Mouse (Mus musculus) hindbrain, embryonic 12.5 days (tissue): ENCODE data around the gene Zic5. TPM values are rescaled to one million over a fixed set of nuclear protein-coding genes. Genes with fewer than 3 reads are reported as not detected.

ENCODE experiments used
- ATAC-seq: fragments of 200-750 bp; cut with Nextera tagmentation; 2 replicates; pipeline ENCODE4 v1.8.0; 2017; ENCODE audit warnings: moderate TSS enrichment; ENCODE audit not compliant: low FRiP score
- H3K27ac ChIP-seq: fragments of 300-500 bp; sonication (generic); 2 replicates; pipeline ENCODE4 v1.5.1; 2016; ENCODE audit warnings: mild to moderate bottlenecking
- H3K27me3 ChIP-seq: fragments of 300-500 bp; sonication (generic); 2 replicates; pipeline ENCODE4 v1.6.1; 2016; ENCODE audit warnings: mild to moderate bottlenecking
- H3K36me3 ChIP-seq: fragments of 300-500 bp; sonication (generic); 2 replicates; pipeline ENCODE4 v1.6.1; 2016; ENCODE audit warnings: mild to moderate bottlenecking
- H3K4me1 ChIP-seq: fragments of 300-500 bp; sonication (generic); 2 replicates; pipeline ENCODE4 v1.6.1; 2016
- H3K4me2 ChIP-seq: fragments of 300-500 bp; sonication (generic); replicated peaks from 2 replicates; pipeline ENCODE4 v1.6.1; 2016; ENCODE audit warnings: mild to moderate bottlenecking
- H3K4me3 ChIP-seq: fragments of 300-500 bp; sonication (generic); 2 replicates; pipeline ENCODE4 v1.5.1; 2016; ENCODE audit warnings: mild to moderate bottlenecking
- H3K9ac ChIP-seq: fragments of 300-500 bp; sonication (generic); 2 replicates; pipeline ENCODE4 v1.6.1; 2016; ENCODE audit warnings: mild to moderate bottlenecking, moderate library complexity
- H3K9me3 ChIP-seq: fragments of 300-500 bp; sonication (generic); replicated peaks from 2 replicates; pipeline ENCODE4 v1.6.1; 2016; ENCODE audit warnings: mild to moderate bottlenecking
- WGBS: fragments of 180-500 bp; shearing (Covaris S2); methylation state at CpG from one replicate; pipeline ENCODE4 v1.1.7; 2016; 5-methylcytosine and 5-hydroxymethylcytosine counted together
- polyA plus RNA-seq: library from polyadenylated mRNA; unstranded; fragments of >200 nt; fragmentation: Nextera tagmentation; extraction: Ambion mirVana; gene quantifications from 2 replicates; pipeline ENCODE4 v1.2.1, GENCODE M21; 2016

Gene Zic5
- polyA plus RNA-seq, 1 experiment from 2014 or later = 25.0 TPM

GRCm38 (mm10) chr14:122477971-122478573 lies 12.6 kb upstream of the Zic5 start:
- ATAC-seq = no peak
- Histone ChIP-seq H3K27me3 (peaks cover 63% of the 10 kb centered on the region), H3K27ac (peak overlapping the region; percentile 98), H3K9me3 (no peaks in the 10 kb centered on the region), H3K4me1 (peaks cover 34% of the 10 kb centered on the region), H3K9ac (peak overlapping the region; percentile 93), H3K36me3 (no peaks in the 10 kb centered on the region), H3K4me2 (peak overlapping the region; percentile 56), H3K4me3 (peak overlapping the region; percentile 72)
- 3% methylated on average over 9 of the region's 9 CpGs for WGBS

GRCm38 (mm10) chr14:122477261-122477671 lies 11.8 kb upstream of the Zic5 start:
- Histone ChIP-seq H3K36me3 (no peaks in the 10 kb centered on the region), H3K4me3 (peak overlapping the region; percentile 72), H3K27ac (peak overlapping the region; percentile 98), H3K4me2 (peak overlapping the region; percentile 56), H3K9ac (peak overlapping the region; percentile 93), H3K9me3 (no peaks in the 10 kb centered on the region), H3K27me3 (peaks cover 63% of the 10 kb centered on the region), H3K4me1 (peaks cover 32% of the 10 kb centered on the region)
- ATAC-seq = no peak
- under 1% methylated on average over 20 of the region's 20 CpGs for WGBS

- peak overlapping the region; percentile 98 for H3K27ac ChIP-seq
- H3K4me3 ChIP-seq = peak overlapping the region; percentile 72
- WGBS = under 1% methylated on average over 18 of the region's 18 CpGs
- peak overlapping the region; percentile 93 for H3K9ac ChIP-seq
- H3K27me3 ChIP-seq = peaks cover 59% of the 10 kb centered on the region
- no peaks in the 10 kb centered on the region for H3K9me3 ChIP-seq
- ATAC-seq = no peak
- peak overlapping the region; percentile 56 for H3K4me2 ChIP-seq
- H3K36me3 ChIP-seq = no peaks in the 10 kb centered on the region
- peaks cover 32% of the 10 kb centered on the region for H3K4me1 ChIP-seq
These were observed 11.3 kb upstream of the Zic5 start for GRCm38 (mm10) chr14:122476822-122477215.

GRCm38 (mm10) chr14:122476041-122476821 lies 10.8 kb upstream of the Zic5 start:
- Histone ChIP-seq H3K9ac (peak overlapping the region; percentile 93), H3K4me2 (peak overlapping the region; percentile 56), H3K4me3 (peak overlapping the region; percentile 72), H3K9me3 (no peaks in the 10 kb centered on the region), H3K27me3 (peaks cover 61% of the 10 kb centered on the region), H3K36me3 (no peaks in the 10 kb centered on the region), H3K27ac (peak overlapping the region; percentile 98), H3K4me1 (peaks cover 31% of the 10 kb centered on the region)
- WGBS = under 1% methylated on average over 61 of the region's 62 CpGs
- ATAC-seq = no peak

GRCm38 (mm10) chr14:122475557-122476040 lies 10.1 kb upstream of the Zic5 start:
- Histone ChIP-seq H3K9me3 (no peaks in the 10 kb centered on the region), H3K4me2 (peak overlapping the region; percentile 56), H3K4me1 (peaks cover 28% of the 10 kb centered on the region), H3K27me3 (peaks cover 61% of the 10 kb centered on the region), H3K9ac (peak overlapping the region; percentile 93), H3K27ac (peak overlapping the region; percentile 98), H3K4me3 (peak overlapping the region; percentile 72), H3K36me3 (no peaks in the 10 kb centered on the region)
- WGBS = under 1% methylated on average over 65 of the region's 65 CpGs
- peak; percentile 7; the same call in 1 of the 2 replicates for ATAC-seq

GRCm38 (mm10) chr14:122474891-122475556 lies 9.5 kb upstream of the Zic5 start, which contains the start of gene Zic2:
Gene Zic2 (plus strand): TSS chr14:122475435.
- Histone ChIP-seq H3K36me3 (no peaks in the 10 kb centered on the region), H3K9ac (peak within 1 kb of the TSS; percentile 93)
- WGBS = under 1% methylated on average over 47 of the region's 73 CpGs

GRCm38 (mm10) chr14:122474041-122474890 lies 8.8 kb upstream of the Zic5 start:
- Histone ChIP-seq H3K27ac (peak overlapping the region; percentile 98), H3K4me2 (peak overlapping the region; percentile 56), H3K27me3 (peaks cover 67% of the 10 kb centered on the region), H3K9ac (peak overlapping the region; percentile 93), H3K36me3 (no peaks in the 10 kb centered on the region), H3K9me3 (no peaks in the 10 kb centered on the region), H3K4me3 (peak overlapping the region; percentile 72), H3K4me1 (peaks cover 31% of the 10 kb centered on the region)
- under 1% methylated on average over 56 of the region's 57 CpGs for WGBS
- peak; percentile 80 for ATAC-seq

More at GRCm38 (mm10) chr14:122474891-122475556, 9.5 kb upstream of the Zic5 start, which contains the start of gene Zic2:
- Histone ChIP-seq H3K4me2 (peak within 1 kb of the TSS; percentile 56), H3K9me3 (no peaks in the 10 kb centered on the region), H3K4me3 (peak within 1 kb of the TSS; percentile 72), H3K27me3 (peaks cover 59% of the 10 kb centered on the region), H3K27ac (peak within 1 kb of the TSS; percentile 98), H3K4me1 (peaks cover 28% of the 10 kb centered on the region)
- ATAC-seq = peak; percentile 79

- 2% methylated on average over 17 of the region's 17 CpGs for WGBS
- ATAC-seq = 0 out of 2 replicates have a peak, but pooled peaks have one; percentile 9
- Histone ChIP-seq H3K9ac (peak overlapping the region; percentile 93), H3K9me3 (no peaks in the 10 kb centered on the region), H3K4me1 (peaks cover 38% of the 10 kb centered on the region), H3K4me2 (peak overlapping the region; percentile 56), H3K4me3 (peak overlapping the region; percentile 72), H3K27ac (peak overlapping the region; percentile 98), H3K36me3 (no peaks in the 10 kb centered on the region), H3K27me3 (peaks cover 70% of the 10 kb centered on the region)
These were observed 7.8 kb upstream of the Zic5 start for GRCm38 (mm10) chr14:122473211-122473751.

GRCm38 (mm10) chr14:122472647-122473046 lies 7.2 kb upstream of the Zic5 start:
- peaks cover 42% of the 10 kb centered on the region for H3K4me1 ChIP-seq
- no peaks in the 10 kb centered on the region for H3K36me3 ChIP-seq
- peak overlapping the region; percentile 72 for H3K4me3 ChIP-seq
- H3K27ac ChIP-seq = peak overlapping the region; percentile 98; the same call in 1 of the 2 replicates
- H3K4me2 ChIP-seq = peak overlapping the region; percentile 56
- no peaks in the 10 kb centered on the region for H3K9me3 ChIP-seq
- ATAC-seq = no peak
- H3K9ac ChIP-seq = peak overlapping the region; percentile 39
- H3K27me3 ChIP-seq = peaks cover 71% of the 10 kb centered on the region
- WGBS = under 1% methylated on average over 5 of the region's 5 CpGs

- peaks cover 75% of the 10 kb centered on the region for H3K27me3 ChIP-seq
- H3K4me2 ChIP-seq = peak overlapping the region; percentile 56
- H3K36me3 ChIP-seq = no peaks in the 10 kb centered on the region
- H3K9ac ChIP-seq = peak overlapping the region; percentile 39
- no peaks in the 10 kb centered on the region for H3K9me3 ChIP-seq
- ATAC-seq = no peak
- peak overlapping the region; percentile 57 for H3K27ac ChIP-seq
- WGBS = 0% methylated on average over 13 of the region's 13 CpGs
- H3K4me3 ChIP-seq = peak overlapping the region; percentile 72
- H3K4me1 ChIP-seq = peaks cover 42% of the 10 kb centered on the region
These were observed 6.7 kb upstream of the Zic5 start for GRCm38 (mm10) chr14:122472161-122472560.
